Mouse (Mus musculus): ENCODE data around the gene Endod1. TPM values are rescaled to one million over a fixed set of nuclear protein-coding genes. Genes with fewer than 3 reads are reported as not detected.

Endod1 gene
- total and polyA plus RNA-seq, 2 experiments from 2014 or later, result 5.6 to 33.6 TPM

DNA sequence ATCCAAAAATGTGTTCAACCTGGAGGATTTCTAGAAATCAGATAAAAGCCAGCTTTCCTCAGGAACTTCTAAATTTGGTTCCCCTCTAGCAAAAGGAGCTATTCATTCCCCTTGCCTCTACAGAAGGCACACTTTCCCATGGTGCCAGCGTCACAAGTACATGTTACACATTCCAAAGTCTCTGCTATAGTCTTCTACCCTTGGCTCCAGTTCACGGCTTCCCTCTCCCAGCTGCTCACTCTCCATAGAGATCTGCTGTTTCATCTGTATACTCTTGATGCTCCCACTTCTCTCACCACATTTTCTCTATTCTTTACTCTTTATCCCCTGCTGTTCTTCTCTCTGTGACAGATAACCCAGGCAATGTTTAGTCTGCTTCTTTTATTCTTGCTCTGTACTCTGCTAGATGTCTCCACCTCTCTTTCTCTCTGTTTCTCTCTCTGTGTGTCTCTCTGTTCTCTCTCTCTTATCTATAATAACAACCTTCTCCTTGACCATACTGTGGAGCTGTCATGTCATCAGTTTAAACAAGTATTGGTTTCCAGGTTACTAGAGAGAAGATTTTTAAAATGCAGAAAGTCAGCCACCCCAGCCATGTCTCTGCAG, 13.8 kb upstream of the Endod1 start:
- Histone ChIP-seq H3K27ac (ENCODE audit: low read depth) (no peak overlapping the region), H3K4me3 (ENCODE audit: low read depth, low read length) (no peak overlapping the region), H3K4me1 (ENCODE audit: control insufficient read depth, insufficient read depth) (0 out of 2 replicates have a peak, but pooled peaks cover 4% of the 10 kb centered on the region), H3K36me3 (replicated peaks; ENCODE audit: control insufficient read depth, insufficient read depth, low read length) (no peaks in the 10 kb centered on the region), H3K9ac (replicated peaks; ENCODE audit: low read depth, low read length) (no peak overlapping the region), H3K9me3 (replicated peaks; ENCODE audit: control insufficient read depth, low read length) (no peaks in the 10 kb centered on the region), H3K4me2 (ENCODE audit: low read depth, low read length) (no peak overlapping the region), H3K27me3 (ENCODE audit: control insufficient read depth, insufficient read depth, low read length) (no peaks in the 10 kb centered on the region)
- 25% methylated on average over 2 of the region's 2 CpGs for whole genome bisulfite sequencing
- DNase-seq (ENCODE audit: low spot score) (no peak), ATAC-seq (ENCODE audit: insufficient read depth, low read depth) (no peak)
- TF ChIP-seq EP300 (IDR thresholded peaks at IDR 0.05; ENCODE audit: low read depth) (no peak), CTCF (IDR thresholded peaks at IDR 0.05; ENCODE audit: low read depth) (no peak)

DNA sequence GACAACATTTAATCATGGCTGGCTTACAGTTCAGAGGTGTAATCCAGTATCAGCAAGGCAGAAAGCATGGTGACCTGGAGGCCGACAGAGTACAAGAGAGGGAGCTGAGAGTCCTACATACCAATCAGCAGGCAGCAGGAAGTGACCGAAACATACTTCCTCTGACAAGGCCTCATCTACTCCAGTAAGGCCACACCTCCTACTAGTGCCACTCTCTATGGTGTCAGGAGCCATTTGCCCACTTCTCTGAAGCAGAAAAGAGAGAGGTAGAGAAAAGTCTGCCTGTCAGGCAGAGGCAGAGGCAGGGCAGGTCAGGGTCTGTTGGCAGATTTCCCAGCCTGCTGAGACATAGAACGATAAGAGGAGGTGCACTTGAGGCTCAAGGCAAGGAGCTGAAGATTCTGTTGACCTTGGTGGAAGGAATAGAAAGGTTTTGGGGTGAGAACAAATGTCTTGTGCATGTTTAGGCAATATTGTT, 10.6 kb upstream of the Endod1 start:
- no peak for TF ChIP-seq EP300 (IDR thresholded peaks at IDR 0.05; ENCODE audit: low read depth)
- no peak for TF ChIP-seq CTCF (IDR thresholded peaks at IDR 0.05; ENCODE audit: low read depth)
- Histone ChIP-seq H3K9ac (replicated peaks; ENCODE audit: low read depth, low read length) (no peak overlapping the region), H3K4me3 (ENCODE audit: low read depth, low read length) (no peak overlapping the region), H3K4me1 (ENCODE audit: control insufficient read depth, insufficient read depth) (0 out of 2 replicates have a peak, but pooled peaks cover 4% of the 10 kb centered on the region), H3K9me3 (replicated peaks; ENCODE audit: control insufficient read depth, low read length) (no peaks in the 10 kb centered on the region), H3K4me2 (ENCODE audit: low read depth, low read length) (no peak overlapping the region), H3K27ac (ENCODE audit: low read depth) (no peak overlapping the region), H3K36me3 (replicated peaks; ENCODE audit: control insufficient read depth, insufficient read depth, low read length) (no peaks in the 10 kb centered on the region), H3K27me3 (ENCODE audit: control insufficient read depth, insufficient read depth, low read length) (no peaks in the 10 kb centered on the region)
- DNase-seq (ENCODE audit: low spot score) (no peak), ATAC-seq (ENCODE audit: insufficient read depth, low read depth) (no peak)
- WGBS, result 62% methylated on average over 3 of the region's 3 CpGs

- H3K27me3 ChIP-seq (ENCODE audit: control insufficient read depth, insufficient read depth, low read length), result no peaks in the 10 kb centered on the region
- no peak overlapping the region for H3K4me3 ChIP-seq (ENCODE audit: low read depth, low read length)
- ATAC-seq (ENCODE audit: insufficient read depth, low read depth), result no peak
- no peak overlapping the region for H3K4me2 ChIP-seq (ENCODE audit: low read depth, low read length)
- H3K36me3 ChIP-seq (replicated peaks; ENCODE audit: control insufficient read depth, insufficient read depth, low read length), result no peaks in the 10 kb centered on the region
- no peak overlapping the region for H3K9ac ChIP-seq (replicated peaks; ENCODE audit: low read depth, low read length)
- H3K27ac ChIP-seq (ENCODE audit: low read depth), result no peak overlapping the region
- no peaks in the 10 kb centered on the region for H3K9me3 ChIP-seq (replicated peaks; ENCODE audit: control insufficient read depth, low read length)
- 0 out of 2 replicates have a peak, but pooled peaks cover 4% of the 10 kb centered on the region for H3K4me1 ChIP-seq (ENCODE audit: control insufficient read depth, insufficient read depth)
- no peak for DNase-seq (ENCODE audit: low spot score)
- TF ChIP-seq EP300 (IDR thresholded peaks at IDR 0.05; ENCODE audit: low read depth) (no peak), CTCF (IDR thresholded peaks at IDR 0.05; ENCODE audit: low read depth) (no peak)
- WGBS, result 73% methylated on average over 9 of the region's 9 CpGs
Measured at GRCm38 (mm10) chr9:14391286-14391685, 10.0 kb upstream of the Endod1 start.

- Histone ChIP-seq H3K4me3 (ENCODE audit: low read depth, low read length) (no peak overlapping the region), H3K9ac (replicated peaks; ENCODE audit: low read depth, low read length) (no peak overlapping the region), H3K27me3 (ENCODE audit: control insufficient read depth, insufficient read depth, low read length) (no peaks in the 10 kb centered on the region), H3K9me3 (replicated peaks; ENCODE audit: control insufficient read depth, low read length) (no peaks in the 10 kb centered on the region), H3K36me3 (replicated peaks; ENCODE audit: control insufficient read depth, insufficient read depth, low read length) (no peaks in the 10 kb centered on the region), H3K4me1 (ENCODE audit: control insufficient read depth, insufficient read depth) (no peaks in the 10 kb centered on the region), H3K4me2 (ENCODE audit: low read depth, low read length) (no peak overlapping the region), H3K27ac (ENCODE audit: low read depth) (no peak overlapping the region)
- ATAC-seq (ENCODE audit: insufficient read depth, low read depth) (no peak), DNase-seq (ENCODE audit: low spot score) (no peak)
- TF ChIP-seq EP300 (IDR thresholded peaks at IDR 0.05; ENCODE audit: low read depth), result no peak
- TF ChIP-seq CTCF (IDR thresholded peaks at IDR 0.05; ENCODE audit: low read depth), result 0 out of 2 replicates have a peak, but pooled peaks have one; percentile 25
- WGBS, result 91% methylated on average over 1 of the region's 1 CpGs
Measured at GRCm38 (mm10) chr9:14390278-14390677, 9.0 kb upstream of the Endod1 start.

- Histone ChIP-seq H3K27me3 (ENCODE audit: control insufficient read depth, insufficient read depth, low read length) (no peaks in the 10 kb centered on the region), H3K9me3 (replicated peaks; ENCODE audit: control insufficient read depth, low read length) (no peaks in the 10 kb centered on the region), H3K4me1 (ENCODE audit: control insufficient read depth, insufficient read depth) (no peaks in the 10 kb centered on the region), H3K36me3 (replicated peaks; ENCODE audit: control insufficient read depth, insufficient read depth, low read length) (no peaks in the 10 kb centered on the region), H3K4me3 (ENCODE audit: low read depth, low read length) (no peak overlapping the region), H3K4me2 (ENCODE audit: low read depth, low read length) (no peak overlapping the region), H3K27ac (ENCODE audit: low read depth) (no peak overlapping the region), H3K9ac (replicated peaks; ENCODE audit: low read depth, low read length) (no peak overlapping the region)
- 60% methylated on average over 4 of the region's 4 CpGs for WGBS
- TF ChIP-seq EP300 (IDR thresholded peaks at IDR 0.05; ENCODE audit: low read depth), result no peak
- TF ChIP-seq CTCF (IDR thresholded peaks at IDR 0.05; ENCODE audit: low read depth), result no peak
- DNase-seq (ENCODE audit: low spot score) (no peak), ATAC-seq (ENCODE audit: insufficient read depth, low read depth) (no peak)
Measured at GRCm38 (mm10) chr9:14389050-14389621, 7.8 kb upstream of the Endod1 start.

All from heart, postnatal 0 days (tissue).